Mouse (Mus musculus): ENCODE results near the gene Grhl1.
"Not testable (repeated sequence)": the region's sequence is repeated elsewhere in the genome, so short reads cannot be mapped to it uniquely, and the experiment has no call there.

Gene Grhl1

GRCm38 (mm10) chr12:24571523-24572392, at the start of gene Grhl1:
TSS of gene Grhl1 (plus strand) at chr12:24572283.
- DNase-seq (ENCODE audit: low spot score): peak; percentile 92

- DNase-seq (ENCODE audit: low spot score): not testable (repeated sequence)
Observed at GRCm38 (mm10) chr12:24525065-24525464, 47.0 kb upstream of the Grhl1 start.

GRCm38 (mm10) chr12:24536390-24536789, 35.7 kb upstream of the Grhl1 start:
- no peak for DNase-seq (ENCODE audit: low spot score)

GRCm38 (mm10) chr12:24537201-24537600, 34.9 kb upstream of the Grhl1 start:
- DNase-seq (ENCODE audit: low spot score): no peak

GRCm38 (mm10) chr12:24537965-24538364, 34.1 kb upstream of the Grhl1 start:
- no peak for DNase-seq (ENCODE audit: low spot score)

GRCm38 (mm10) chr12:24541426-24542154, 30.5 kb upstream of the Grhl1 start:
- DNase-seq (ENCODE audit: low spot score): no peak

GRCm38 (mm10) chr12:24547686-24548085, 24.4 kb upstream of the Grhl1 start:
- DNase-seq (ENCODE audit: low spot score): no peak

- no peak for DNase-seq (ENCODE audit: low spot score)
Observed at GRCm38 (mm10) chr12:24548885-24549284, 23.2 kb upstream of the Grhl1 start.

- no peak for DNase-seq (ENCODE audit: low spot score)
Observed at GRCm38 (mm10) chr12:24552531-24552930, 19.6 kb upstream of the Grhl1 start.

GRCm38 (mm10) chr12:24555976-24556375, 16.1 kb upstream of the Grhl1 start:
- no peak for DNase-seq (ENCODE audit: low spot score)

- DNase-seq (ENCODE audit: low spot score): no peak
Observed at GRCm38 (mm10) chr12:24563395-24563960, 8.6 kb upstream of the Grhl1 start.

GRCm38 (mm10) chr12:24565311-24565710, 6.8 kb upstream of the Grhl1 start:
- DNase-seq (ENCODE audit: low spot score): no peak

- no peak for DNase-seq (ENCODE audit: low spot score)
Observed at GRCm38 (mm10) chr12:24567606-24568005, 4.5 kb upstream of the Grhl1 start.

GRCm38 (mm10) chr12:24572421-24573274, 565 bp downstream of the Grhl1 start:
- no peak for DNase-seq (ENCODE audit: low spot score)

- no peak for DNase-seq (ENCODE audit: low spot score)
Observed at GRCm38 (mm10) chr12:24573275-24573580, 1.1 kb downstream of the Grhl1 start.

- peak; percentile 32 for DNase-seq (ENCODE audit: low spot score)
Observed at GRCm38 (mm10) chr12:24574870-24575269, 2.8 kb downstream of the Grhl1 start.

GRCm38 (mm10) chr12:24580452-24580851, 8.4 kb downstream of the Grhl1 start:
- DNase-seq (ENCODE audit: low spot score): no peak

- no peak for DNase-seq (ENCODE audit: low spot score)
Observed at GRCm38 (mm10) chr12:24580996-24581683, 9.1 kb downstream of the Grhl1 start.

- no peak for DNase-seq (ENCODE audit: low spot score)
Observed at GRCm38 (mm10) chr12:24583653-24584052, 11.6 kb downstream of the Grhl1 start.

GRCm38 (mm10) chr12:24584835-24585234, 12.8 kb downstream of the Grhl1 start:
- DNase-seq (ENCODE audit: low spot score): no peak

- DNase-seq (ENCODE audit: low spot score): no peak
Observed at GRCm38 (mm10) chr12:24586193-24586592, 14.1 kb downstream of the Grhl1 start.
